Mouse (Mus musculus): ENCODE results near the gene Gins2.

The Gins2 gene

GRCm38 (mm10) chr8:120547562-120547961 is 41.5 kb downstream of the Gins2 start:
- Histone ChIP-seq H3K27me3 (ENCODE audit: insufficient read depth, low read length) (no peaks in the 10 kb centered on the region; the same call in 1 of the 2 replicates), H3K36me3 (ENCODE audit: insufficient read depth, low read length) (peaks cover 74% of the 10 kb centered on the region), H3K9me3 (ENCODE audit: low read length) (no peaks in the 10 kb centered on the region), H3K4me1 (replicated peaks; ENCODE audit: low read depth, low read length) (peaks cover 98% of the 10 kb centered on the region), H3K4me3 (replicated peaks; ENCODE audit: low read length) (peak overlapping the region; percentile 61)
- TF ChIP-seq NANOG (IDR thresholded peaks at IDR 0.05; ENCODE audit: borderline replicate concordance, low read length) (no peak), POU5F1 (IDR thresholded peaks at IDR 0.05; ENCODE audit: borderline replicate concordance, low read length) (no peak), CTCF (conservative IDR thresholded peaks at IDR 0.05; ENCODE audit: low read length) (no peak)

GRCm38 (mm10) chr8:120544155-120544554 is 44.9 kb downstream of the Gins2 start:
- Histone ChIP-seq H3K9me3 (ENCODE audit: low read length) (no peaks in the 10 kb centered on the region), H3K4me3 (replicated peaks; ENCODE audit: low read length) (no peak overlapping the region), H3K27me3 (ENCODE audit: insufficient read depth, low read length) (no peaks in the 10 kb centered on the region), H3K36me3 (ENCODE audit: insufficient read depth, low read length) (peaks cover 72% of the 10 kb centered on the region), H3K4me1 (replicated peaks; ENCODE audit: low read depth, low read length) (peaks cover 97% of the 10 kb centered on the region)
- TF ChIP-seq NANOG (IDR thresholded peaks at IDR 0.05; ENCODE audit: borderline replicate concordance, low read length) (no peak), POU5F1 (IDR thresholded peaks at IDR 0.05; ENCODE audit: borderline replicate concordance, low read length) (no peak), CTCF (conservative IDR thresholded peaks at IDR 0.05; ENCODE audit: low read length) (no peak)

GRCm38 (mm10) chr8:120543416-120544055 is 45.6 kb downstream of the Gins2 start:
- H3K4me3 ChIP-seq (replicated peaks; ENCODE audit: low read length): no peak overlapping the region; the same call in 1 of the 2 replicates
- no peaks in the 10 kb centered on the region for H3K27me3 ChIP-seq (ENCODE audit: insufficient read depth, low read length)
- H3K36me3 ChIP-seq (ENCODE audit: insufficient read depth, low read length): peaks cover 69% of the 10 kb centered on the region
- no peak for TF ChIP-seq CTCF (conservative IDR thresholded peaks at IDR 0.05; ENCODE audit: low read length)
- TF ChIP-seq POU5F1 (IDR thresholded peaks at IDR 0.05; ENCODE audit: borderline replicate concordance, low read length): no peak
- no peak for TF ChIP-seq NANOG (IDR thresholded peaks at IDR 0.05; ENCODE audit: borderline replicate concordance, low read length)
- peaks cover 97% of the 10 kb centered on the region for H3K4me1 ChIP-seq (replicated peaks; ENCODE audit: low read depth, low read length)
- no peaks in the 10 kb centered on the region for H3K9me3 ChIP-seq (ENCODE audit: low read length)

DNA sequence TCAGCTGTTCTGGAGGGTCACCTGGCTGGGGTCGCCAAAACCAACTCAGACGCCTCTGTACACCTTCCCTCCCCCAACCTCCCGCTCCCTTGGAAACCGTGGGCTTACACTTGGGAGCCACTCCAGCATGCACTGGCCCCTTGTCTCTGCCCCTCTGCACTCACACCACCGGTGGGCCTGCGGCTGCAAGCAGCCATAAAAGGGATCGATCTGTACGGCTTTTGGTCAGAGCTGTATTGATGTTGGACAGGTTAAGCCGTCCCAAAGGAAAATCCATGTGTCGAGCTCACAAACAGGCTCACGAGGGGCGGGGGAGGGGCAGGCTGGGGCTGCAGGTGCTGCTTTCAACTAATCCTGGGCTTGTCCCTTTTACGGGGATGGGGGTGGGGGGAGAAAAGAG is 46.1 kb downstream of the Gins2 start:
- no peaks in the 10 kb centered on the region for H3K27me3 ChIP-seq (ENCODE audit: insufficient read depth, low read length)
- H3K4me1 ChIP-seq (replicated peaks; ENCODE audit: low read depth, low read length): peaks cover 96% of the 10 kb centered on the region
- H3K9me3 ChIP-seq (ENCODE audit: low read length): no peaks in the 10 kb centered on the region
- H3K36me3 ChIP-seq (ENCODE audit: insufficient read depth, low read length): peaks cover 64% of the 10 kb centered on the region
- no peak for TF ChIP-seq CTCF (conservative IDR thresholded peaks at IDR 0.05; ENCODE audit: low read length)
- TF ChIP-seq POU5F1 (IDR thresholded peaks at IDR 0.05; ENCODE audit: borderline replicate concordance, low read length): no peak
- no peak for TF ChIP-seq NANOG (IDR thresholded peaks at IDR 0.05; ENCODE audit: borderline replicate concordance, low read length)
- H3K4me3 ChIP-seq (replicated peaks; ENCODE audit: low read length): peak overlapping the region; percentile 37; the same call in 1 of the 2 replicates

- H3K4me3 ChIP-seq (replicated peaks; ENCODE audit: low read length): peak overlapping the region; percentile 88
- no peaks in the 10 kb centered on the region for H3K27me3 ChIP-seq (ENCODE audit: insufficient read depth, low read length)
- peaks cover 35% of the 10 kb centered on the region for H3K36me3 ChIP-seq (ENCODE audit: insufficient read depth, low read length)
- peaks cover 71% of the 10 kb centered on the region for H3K4me1 ChIP-seq (replicated peaks; ENCODE audit: low read depth, low read length)
- TF ChIP-seq CTCF (conservative IDR thresholded peaks at IDR 0.05; ENCODE audit: low read length): no peak
- TF ChIP-seq POU5F1 (IDR thresholded peaks at IDR 0.05; ENCODE audit: borderline replicate concordance, low read length): no peak
- TF ChIP-seq NANOG (IDR thresholded peaks at IDR 0.05; ENCODE audit: borderline replicate concordance, low read length): no peak
- no peaks in the 10 kb centered on the region for H3K9me3 ChIP-seq (ENCODE audit: low read length)
These were observed 49.1 kb downstream of the Gins2 start for GRCm38 (mm10) chr8:120539775-120540625.

DNA sequence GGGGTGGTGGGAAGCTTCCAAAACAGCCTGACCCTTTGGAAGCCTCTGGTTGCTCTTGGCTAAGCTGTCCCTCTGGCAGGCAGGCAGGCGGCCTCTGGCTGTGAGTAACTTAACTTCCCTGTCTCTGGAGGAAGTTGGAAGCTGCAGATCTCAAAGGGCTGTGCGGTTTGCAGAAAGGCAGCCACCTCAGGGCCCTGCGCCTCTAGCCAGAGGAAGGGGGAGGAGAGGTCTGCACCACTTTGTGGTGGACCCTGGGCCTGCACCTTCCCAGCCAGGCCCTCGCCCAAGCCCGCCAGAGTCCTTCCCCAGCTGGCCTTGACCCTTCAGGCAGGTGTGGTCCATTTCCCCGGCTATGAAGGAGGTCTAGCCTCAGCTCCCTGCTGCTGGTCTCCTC is 49.7 kb downstream of the Gins2 start:
- Histone ChIP-seq H3K27me3 (ENCODE audit: insufficient read depth, low read length) (no peaks in the 10 kb centered on the region), H3K4me1 (replicated peaks; ENCODE audit: low read depth, low read length) (peaks cover 72% of the 10 kb centered on the region), H3K4me3 (replicated peaks; ENCODE audit: low read length) (peak overlapping the region; percentile 88), H3K36me3 (ENCODE audit: insufficient read depth, low read length) (peaks cover 29% of the 10 kb centered on the region), H3K9me3 (ENCODE audit: low read length) (no peaks in the 10 kb centered on the region)
- TF ChIP-seq NANOG (IDR thresholded peaks at IDR 0.05; ENCODE audit: borderline replicate concordance, low read length): no peak
- TF ChIP-seq POU5F1 (IDR thresholded peaks at IDR 0.05; ENCODE audit: borderline replicate concordance, low read length): no peak
- no peak for TF ChIP-seq CTCF (conservative IDR thresholded peaks at IDR 0.05; ENCODE audit: low read length)

- no peak for TF ChIP-seq POU5F1 (IDR thresholded peaks at IDR 0.05; ENCODE audit: borderline replicate concordance, low read length)
- TF ChIP-seq CTCF (conservative IDR thresholded peaks at IDR 0.05; ENCODE audit: low read length): 0 out of 2 replicates have a peak, but pooled peaks have one; percentile 12
- no peak for TF ChIP-seq NANOG (IDR thresholded peaks at IDR 0.05; ENCODE audit: borderline replicate concordance, low read length)
- no peaks in the 10 kb centered on the region for H3K27me3 ChIP-seq (ENCODE audit: insufficient read depth, low read length)
- H3K36me3 ChIP-seq (ENCODE audit: insufficient read depth, low read length): peaks cover 26% of the 10 kb centered on the region
- peaks cover 72% of the 10 kb centered on the region for H3K4me1 ChIP-seq (replicated peaks; ENCODE audit: low read depth, low read length)
- H3K4me3 ChIP-seq (replicated peaks; ENCODE audit: low read length): peak overlapping the region; percentile 88
- no peaks in the 10 kb centered on the region for H3K9me3 ChIP-seq (ENCODE audit: low read length)
These were observed 50.5 kb downstream of the Gins2 start for GRCm38 (mm10) chr8:120538397-120539240.

Measured in E14TG2a.4 (cell line).